In genomic region chr16:7139480-7139879, GRCm38 (mm10) we compare ENCODE assay signal across 15 mouse cellular contexts.
"Had no signal": no experiment of that assay in that cellular context is flagged by ENCODE, and none has a peak within 500 bp of the region (broad histone marks: within the 10 kb centered on the region; RNA-seq: fewer than 3 reads in every experiment).

No protein-coding gene starts in this region.

- DNase-seq: lung, adult 18-20 months; lung, embryonic 14.5 days; lung, postnatal 10 days; right cerebral cortex, postnatal 14 days; thymus, adult 2 months; thymus, postnatal 25 days; thymus, postnatal 4 days had no signal

- H3K27ac ChIP-seq: liver, embryonic 12.5 days; liver, embryonic 14.5 days; macrophage; midbrain, embryonic 13.5 days; midbrain, embryonic 15.5 days; stomach, embryonic 15.5 days; stomach, postnatal 0 days had no signal

- H3K4me3 ChIP-seq: liver, embryonic 12.5 days; midbrain, embryonic 13.5 days; midbrain, embryonic 15.5 days; stomach, embryonic 15.5 days had no signal

- H3K4me2 ChIP-seq: liver, embryonic 12.5 days; lung, embryonic 14.5 days; midbrain, embryonic 11.5 days; midbrain, embryonic 13.5 days; midbrain, embryonic 15.5 days; stomach, embryonic 15.5 days had no signal

- H3K9me3 ChIP-seq: liver, embryonic 12.5 days; midbrain, embryonic 13.5 days; midbrain, embryonic 15.5 days; stomach, embryonic 15.5 days had no signal

- ATAC-seq: liver, embryonic 12.5 days; midbrain, embryonic 13.5 days; midbrain, embryonic 15.5 days had no signal

- H3K9ac ChIP-seq: liver, embryonic 12.5 days; liver, embryonic 14.5 days; lung, embryonic 14.5 days; midbrain, embryonic 13.5 days; midbrain, embryonic 15.5 days; stomach, embryonic 15.5 days had no signal

- H3K27me3 ChIP-seq: liver, embryonic 12.5 days; midbrain, embryonic 13.5 days; midbrain, embryonic 15.5 days; stomach, embryonic 15.5 days had no signal

- H3K4me1 ChIP-seq: liver, embryonic 12.5 days; stomach, embryonic 15.5 days had no signal

- H3K36me3 ChIP-seq: liver, embryonic 12.5 days; midbrain, embryonic 13.5 days; midbrain, embryonic 15.5 days; stomach, embryonic 15.5 days had no signal
